Mouse (Mus musculus) embryonic fibroblast, embryonic 13.5 days (primary cell): ENCODE measurements around the gene Tia1.

ENCODE experiments used
- CTCF ChIP-seq: IDR thresholded peaks from 2 replicates; pipeline ENCODE4 v1.5.1; 2011; ENCODE audit warnings: mild to moderate bottlenecking, control low read depth, low read length, moderate library complexity, borderline replicate concordance; ENCODE audit not compliant: insufficient read depth
- POLR2A ChIP-seq: IDR thresholded peaks from 2 replicates; pipeline ENCODE4 v1.6.1; 2011; ENCODE audit warnings: low read depth, mild to moderate bottlenecking, control low read depth, low read length, moderate library complexity

- TF ChIP-seq CTCF (no peak), POLR2A (no peak)
These were observed 59.1 kb downstream of the Tia1 start for GRCm38 (mm10) chr6:86463079-86463478.
